Mouse (Mus musculus) embryonic facial prominence, embryonic 14.5 days (tissue): ENCODE results near the gene Plcd3. TPM values are rescaled to one million over a fixed set of nuclear protein-coding genes. Genes with fewer than 3 reads are reported as not detected.

Experiments used
- ATAC-seq: fragments of 200-750 bp; cut with Nextera tagmentation; 2 replicates; pipeline ENCODE4 v1.8.0; 2017; ENCODE audit warnings: low read depth, moderate number of reproducible peaks, moderate TSS enrichment
- DNase-seq: peaks from one replicate; pipeline ENCODE4 v3.0.0-alpha.2; 2015; ENCODE audit warnings: low spot score
- H3K27ac ChIP-seq: fragments of 300-500 bp; sonication (generic); replicated peaks from 2 replicates; pipeline ENCODE4 v1.5.1; 2014; ENCODE audit warnings: low read depth, mild to moderate bottlenecking, low read length, moderate library complexity
- H3K27me3 ChIP-seq: fragments of 300-500 bp; sonication (generic); replicated peaks from 2 replicates; pipeline ENCODE4 v1.6.1; 2014; ENCODE audit warnings: low read length; ENCODE audit not compliant: control insufficient read depth, insufficient read depth
- H3K36me3 ChIP-seq: fragments of 300-500 bp; sonication (generic); 2 replicates; pipeline ENCODE4 v1.6.1; 2014; ENCODE audit warnings: low read length, mixed read lengths; ENCODE audit not compliant: control insufficient read depth, insufficient read depth
- H3K4me1 ChIP-seq: fragments of 300-500 bp; sonication (generic); 2 replicates; pipeline ENCODE4 v1.6.1; 2014; ENCODE audit warnings: antibody characterized with exemption, low read length; ENCODE audit not compliant: control insufficient read depth, insufficient read depth
- H3K4me2 ChIP-seq: fragments of 300-500 bp; sonication (generic); 2 replicates; pipeline ENCODE4 v1.6.1; 2014; ENCODE audit warnings: low read depth, mild to moderate bottlenecking, low read length, moderate library complexity, mixed read lengths
- H3K4me3 ChIP-seq: fragments of 300-500 bp; sonication (generic); 2 replicates; pipeline ENCODE4 v1.5.1; 2014; ENCODE audit warnings: low read depth, mild to moderate bottlenecking, low read length
- H3K9ac ChIP-seq: fragments of 300-500 bp; sonication (generic); 2 replicates; pipeline ENCODE4 v1.6.1; 2014; ENCODE audit warnings: low read depth, mild to moderate bottlenecking, low read length, moderate library complexity, mixed read lengths
- H3K9me3 ChIP-seq: fragments of 300-500 bp; sonication (generic); 2 replicates; pipeline ENCODE4 v1.6.1; 2016; ENCODE audit warnings: low read length; ENCODE audit not compliant: control insufficient read depth
- WGBS: fragments of 180-500 bp; shearing (Covaris S2); extraction: QIAGEN DNeasy Blood & Tissue Kit; methylation state at CpG from one replicate; pipeline ENCODE4 v1.1.7; 2014; 5-methylcytosine and 5-hydroxymethylcytosine counted together
- polyA plus RNA-seq: library from polyadenylated mRNA; unstranded; fragments of >200 nt; fragmentation: Nextera tagmentation; extraction: Ambion mirVana; gene quantifications from 2 replicates; pipeline ENCODE4 v1.2.1, GENCODE M21; 2014

The Plcd3 gene
- polyA plus RNA-seq, 1 experiment from 2014 or later, result 3.0 TPM

DNA sequence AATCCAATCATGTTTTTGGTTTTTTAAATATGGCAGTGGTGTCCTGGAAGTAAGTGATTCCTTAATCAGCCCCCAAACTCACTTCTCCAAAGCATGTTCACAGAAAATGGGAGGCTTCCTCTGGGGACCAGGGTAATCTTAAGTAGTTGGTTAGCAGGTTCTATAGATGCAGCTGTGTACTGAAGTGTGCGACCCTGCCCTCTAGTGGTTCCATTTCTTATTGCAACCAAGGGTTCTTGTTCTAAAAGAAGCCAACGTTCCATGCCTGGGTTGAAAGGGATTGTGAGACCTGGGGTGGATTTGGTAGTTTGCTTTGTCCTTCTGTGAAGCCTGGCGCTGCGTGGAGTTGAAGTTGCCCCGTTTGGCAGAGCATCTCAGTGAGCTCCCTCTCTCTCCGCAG is 46.7 kb downstream of the Plcd3 start:
- Histone ChIP-seq H3K4me3 (no peak overlapping the region), H3K4me2 (no peak overlapping the region), H3K9me3 (no peaks in the 10 kb centered on the region), H3K27ac (no peak overlapping the region), H3K9ac (no peak overlapping the region), H3K4me1 (no peaks in the 10 kb centered on the region), H3K36me3 (peaks cover 83% of the 10 kb centered on the region), H3K27me3 (no peaks in the 10 kb centered on the region)
- 48% methylated on average over 6 of the region's 6 CpGs for WGBS
- ATAC-seq, result no peak
- peak; percentile 86 for DNase-seq

DNA sequence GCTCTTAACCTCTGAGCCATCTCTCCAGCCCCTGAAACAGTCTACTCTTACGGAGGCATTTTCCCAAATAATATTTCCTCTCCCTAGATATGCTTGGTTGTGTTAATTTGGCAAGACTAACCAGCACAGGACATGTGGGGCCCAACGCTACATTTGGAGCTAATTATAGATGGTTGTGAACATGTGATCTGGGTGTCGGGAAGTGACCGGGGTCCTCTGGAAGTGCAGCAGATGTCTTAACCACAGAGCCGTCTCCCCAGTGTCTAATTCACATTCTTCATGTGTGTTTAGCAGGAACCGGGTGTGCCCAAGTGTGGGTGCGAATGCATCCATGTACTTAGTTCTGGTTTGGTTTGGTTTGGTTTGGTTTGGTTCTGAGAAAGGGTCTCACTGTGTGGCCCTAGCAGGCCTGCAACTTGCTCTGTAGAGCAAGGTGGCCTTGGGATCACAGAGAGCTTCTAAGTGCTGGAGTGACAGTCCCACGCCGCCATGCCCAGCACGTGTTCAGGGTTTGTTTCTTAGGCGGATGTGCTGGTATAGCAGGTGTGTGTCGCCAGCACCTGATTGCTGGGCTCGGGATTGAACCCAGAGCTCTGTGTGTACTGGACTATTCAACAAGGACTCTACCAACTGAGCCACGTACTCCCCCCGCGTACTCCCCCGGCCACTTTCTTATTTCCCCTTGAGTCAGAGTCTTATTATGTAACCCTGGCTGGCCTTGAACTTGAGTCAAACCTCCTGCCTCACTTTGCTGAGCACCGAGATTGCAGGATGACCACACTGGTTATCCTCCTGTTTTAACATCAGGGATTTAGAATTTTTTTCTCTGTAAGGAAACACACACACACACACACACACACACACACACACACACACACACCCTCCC is 48.0 kb downstream of the Plcd3 start:
- no peak for ATAC-seq
- no peak for DNase-seq
- Histone ChIP-seq H3K4me2 (no peak overlapping the region), H3K9me3 (no peaks in the 10 kb centered on the region), H3K27ac (no peak overlapping the region), H3K9ac (no peak overlapping the region), H3K27me3 (no peaks in the 10 kb centered on the region), H3K36me3 (peaks cover 76% of the 10 kb centered on the region), H3K4me1 (no peaks in the 10 kb centered on the region), H3K4me3 (no peak overlapping the region)
- WGBS, result 81% methylated on average over 18 of the region's 18 CpGs

DNA sequence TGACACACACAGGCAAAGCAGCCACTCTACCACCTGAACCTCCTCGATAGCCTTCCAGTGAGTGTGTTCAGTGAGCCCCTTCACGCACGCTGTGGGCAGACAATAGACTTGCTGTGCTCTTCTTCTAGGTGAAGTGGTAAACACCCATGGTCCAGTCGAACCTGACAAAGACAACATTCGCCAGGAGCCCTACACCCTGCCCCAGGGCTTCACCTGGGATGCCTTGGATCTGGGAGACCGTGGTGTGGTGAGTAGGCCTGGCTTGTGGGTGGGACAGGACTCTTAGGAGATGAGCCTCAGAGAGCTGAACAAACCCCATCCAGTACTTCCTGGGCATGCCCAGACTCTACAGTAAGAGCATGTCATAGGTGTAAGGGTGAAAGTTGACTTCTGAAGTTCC is 49.4 kb downstream of the Plcd3 start:
- Histone ChIP-seq H3K36me3 (peaks cover 68% of the 10 kb centered on the region), H3K4me1 (no peaks in the 10 kb centered on the region), H3K4me2 (no peak overlapping the region), H3K27me3 (no peaks in the 10 kb centered on the region), H3K9me3 (no peaks in the 10 kb centered on the region), H3K9ac (no peak overlapping the region), H3K4me3 (no peak overlapping the region), H3K27ac (no peak overlapping the region)
- ATAC-seq (no peak), DNase-seq (no peak)
- 88% methylated on average over 6 of the region's 6 CpGs for WGBS

DNA sequence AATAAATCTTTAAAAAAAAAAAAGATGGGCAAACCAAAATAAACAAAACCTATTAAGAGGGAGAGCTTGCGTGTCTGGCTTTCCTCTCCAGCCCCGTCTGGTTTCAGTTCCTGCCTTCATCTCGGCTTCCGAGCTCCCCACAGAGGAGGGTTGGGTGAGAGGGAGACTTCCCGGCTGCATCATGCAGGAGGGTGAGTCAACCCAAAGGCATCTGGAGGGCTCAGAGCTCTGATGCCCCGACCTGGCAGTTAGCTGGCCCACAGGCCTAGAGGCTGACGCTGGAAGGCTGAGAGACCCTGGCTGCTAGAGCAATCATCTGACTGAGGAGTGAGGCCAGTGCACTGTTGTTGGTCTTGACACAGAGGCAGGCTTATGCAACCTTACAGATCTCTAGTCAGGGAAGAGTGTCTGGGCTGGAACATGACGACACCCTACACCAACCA is 50.2 kb downstream of the Plcd3 start:
- WGBS, result 55% methylated on average over 8 of the region's 8 CpGs
- Histone ChIP-seq H3K9ac (no peak overlapping the region), H3K27ac (no peak overlapping the region), H3K36me3 (peaks cover 68% of the 10 kb centered on the region), H3K4me3 (no peak overlapping the region), H3K4me1 (no peaks in the 10 kb centered on the region), H3K4me2 (no peak overlapping the region), H3K27me3 (no peaks in the 10 kb centered on the region), H3K9me3 (no peaks in the 10 kb centered on the region)
- DNase-seq, result no peak
- ATAC-seq, result no peak

GRCm38 (mm10) chr11:103050153-103050552 is 51.3 kb downstream of the Plcd3 start:
- Histone ChIP-seq H3K4me2 (no peak overlapping the region), H3K27me3 (no peaks in the 10 kb centered on the region), H3K27ac (no peak overlapping the region), H3K36me3 (peaks cover 68% of the 10 kb centered on the region), H3K4me3 (no peak overlapping the region), H3K4me1 (no peaks in the 10 kb centered on the region), H3K9ac (no peak overlapping the region), H3K9me3 (no peaks in the 10 kb centered on the region)
- WGBS, result 82% methylated on average over 9 of the region's 9 CpGs
- ATAC-seq (no peak), DNase-seq (no peak)

- no peak for ATAC-seq
- H3K36me3 ChIP-seq, result peaks cover 71% of the 10 kb centered on the region
- DNase-seq, result no peak
- 90% methylated on average over 5 of the region's 5 CpGs for WGBS
- no peaks in the 10 kb centered on the region for H3K27me3 ChIP-seq
- H3K9me3 ChIP-seq, result no peaks in the 10 kb centered on the region
- H3K9ac ChIP-seq, result no peak overlapping the region
- no peak overlapping the region for H3K4me2 ChIP-seq
- no peak overlapping the region for H3K27ac ChIP-seq
- H3K4me1 ChIP-seq, result no peaks in the 10 kb centered on the region
- no peak overlapping the region for H3K4me3 ChIP-seq
These were observed 51.8 kb downstream of the Plcd3 start for GRCm38 (mm10) chr11:103049611-103050010.

- no peaks in the 10 kb centered on the region for H3K27me3 ChIP-seq
- no peak for ATAC-seq
- no peak for DNase-seq
- no peak overlapping the region for H3K4me3 ChIP-seq
- no peaks in the 10 kb centered on the region for H3K4me1 ChIP-seq
- no peak overlapping the region for H3K4me2 ChIP-seq
- peaks cover 65% of the 10 kb centered on the region for H3K36me3 ChIP-seq
- 55% methylated on average over 8 of the region's 8 CpGs for WGBS
- no peak overlapping the region for H3K27ac ChIP-seq
- no peaks in the 10 kb centered on the region for H3K9me3 ChIP-seq
- no peak overlapping the region for H3K9ac ChIP-seq
These were observed 55.2 kb downstream of the Plcd3 start for GRCm38 (mm10) chr11:103046286-103046685.

DNA sequence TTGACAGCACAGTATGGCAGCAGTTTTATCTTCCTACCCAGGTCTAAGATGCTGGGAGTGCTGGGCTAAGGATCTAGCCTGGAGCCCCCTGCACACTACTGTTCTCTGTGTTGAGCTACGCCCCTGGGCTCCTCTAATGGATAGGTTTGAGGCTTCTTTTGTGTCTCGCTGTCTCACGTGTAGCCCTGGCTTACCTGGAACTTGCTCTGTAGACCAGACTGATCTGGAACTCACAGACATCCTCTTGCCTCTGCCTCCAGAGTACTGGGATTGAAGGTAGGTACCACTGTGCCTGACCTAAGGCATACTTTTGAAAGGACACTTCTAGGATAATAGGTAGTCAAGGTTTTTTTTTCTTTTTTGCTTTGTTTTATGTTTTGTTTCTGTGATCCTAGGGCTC is 57.5 kb downstream of the Plcd3 start:
- Histone ChIP-seq H3K4me2 (no peak overlapping the region), H3K36me3 (peaks cover 47% of the 10 kb centered on the region), H3K4me3 (no peak overlapping the region), H3K4me1 (no peaks in the 10 kb centered on the region), H3K9me3 (no peaks in the 10 kb centered on the region), H3K27ac (no peak overlapping the region), H3K9ac (no peak overlapping the region), H3K27me3 (no peaks in the 10 kb centered on the region)
- DNase-seq, result no peak
- 98% methylated on average over 3 of the region's 3 CpGs for WGBS
- ATAC-seq, result no peak

- H3K36me3 ChIP-seq, result peaks cover 47% of the 10 kb centered on the region
These were observed 58.6 kb downstream of the Plcd3 start for GRCm38 (mm10) chr11:103042828-103043227.

More at GRCm38 (mm10) chr11:103042828-103043227, 58.6 kb downstream of the Plcd3 start:
- ATAC-seq, result no peak
- 70% methylated on average over 4 of the region's 4 CpGs for WGBS
- H3K27ac ChIP-seq, result no peak overlapping the region
- H3K27me3 ChIP-seq, result no peaks in the 10 kb centered on the region
- no peaks in the 10 kb centered on the region for H3K4me1 ChIP-seq
- no peaks in the 10 kb centered on the region for H3K9me3 ChIP-seq
- no peak overlapping the region for H3K9ac ChIP-seq
- H3K4me3 ChIP-seq, result no peak overlapping the region
- peak; percentile 46 for DNase-seq
- no peak overlapping the region for H3K4me2 ChIP-seq
